Mouse (Mus musculus) neural tube, embryonic 15.5 days (tissue): ENCODE measurements around the gene Pth1r. TPM values are rescaled to one million over a fixed set of nuclear protein-coding genes. Genes with fewer than 3 reads are reported as not detected.
A peak's percentile ranks its signal among the peaks of the same experiment; 100 is the strongest.

ENCODE experiments used
- ATAC-seq: fragments of 200-750 bp; cut with Nextera tagmentation; 2 replicates; pipeline ENCODE4 v1.8.0; 2017; ENCODE audit warnings: mild to moderate bottlenecking, moderate TSS enrichment, moderate library complexity; ENCODE audit not compliant: low FRiP score
- H3K27ac ChIP-seq: fragments of 300-500 bp; sonication (generic); replicated peaks from 2 replicates; pipeline ENCODE4 v1.5.1; 2015; ENCODE audit warnings: mild to moderate bottlenecking, inconsistent platforms
- H3K27me3 ChIP-seq: fragments of 300-500 bp; sonication (generic); replicated peaks from 2 replicates; pipeline ENCODE4 v1.6.1; 2015; ENCODE audit warnings: inconsistent platforms
- H3K36me3 ChIP-seq: fragments of 300-500 bp; sonication (generic); 2 replicates; pipeline ENCODE4 v1.6.1; 2015; ENCODE audit warnings: inconsistent platforms
- H3K4me1 ChIP-seq: fragments of 300-500 bp; sonication (generic); 2 replicates; pipeline ENCODE4 v1.6.1; 2015; ENCODE audit warnings: inconsistent platforms
- H3K4me2 ChIP-seq: fragments of 300-500 bp; sonication (generic); 2 replicates; pipeline ENCODE4 v1.6.1; 2015; ENCODE audit warnings: inconsistent platforms, mild to moderate bottlenecking, moderate library complexity
- H3K4me3 ChIP-seq: fragments of 300-500 bp; sonication (generic); replicated peaks from 2 replicates; pipeline ENCODE4 v1.5.1; 2015; ENCODE audit warnings: mild to moderate bottlenecking, inconsistent platforms
- H3K9ac ChIP-seq: fragments of 300-500 bp; sonication (generic); replicated peaks from 2 replicates; pipeline ENCODE4 v1.6.1; 2015; ENCODE audit warnings: mild to moderate bottlenecking, inconsistent platforms
- H3K9me3 ChIP-seq: fragments of 300-500 bp; sonication (generic); replicated peaks from 2 replicates; pipeline ENCODE4 v1.6.1; 2016; ENCODE audit warnings: inconsistent platforms
- WGBS: fragments of 180-500 bp; shearing (Covaris S2); methylation state at CpG from one replicate; pipeline ENCODE4 v1.1.7; 2015; ENCODE audit warnings: mixed read lengths; 5-methylcytosine and 5-hydroxymethylcytosine counted together
- polyA plus RNA-seq: library from polyadenylated mRNA; unstranded; fragments of >200 nt; fragmentation: Nextera tagmentation; extraction: Ambion mirVana; gene quantifications from 2 replicates; pipeline ENCODE4 v1.2.1, GENCODE M21; 2015

Gene Pth1r
- polyA plus RNA-seq, 1 experiment from 2014 or later = 12.9 TPM

- no peak overlapping the region for H3K4me2 ChIP-seq
- no peaks in the 10 kb centered on the region for H3K36me3 ChIP-seq
- H3K4me1 ChIP-seq = peaks cover 35% of the 10 kb centered on the region
- no peak overlapping the region for H3K27ac ChIP-seq
- 82% methylated on average over 7 of the region's 7 CpGs for whole genome bisulfite sequencing
- H3K27me3 ChIP-seq = no peaks in the 10 kb centered on the region
- no peak overlapping the region for H3K9ac ChIP-seq
- no peak overlapping the region for H3K4me3 ChIP-seq
- no peaks in the 10 kb centered on the region for H3K9me3 ChIP-seq
- ATAC-seq = no peak
These were observed 66.0 kb downstream of the Pth1r start for GRCm38 (mm10) chr9:110680736-110681507.

- Histone ChIP-seq H3K36me3 (no peaks in the 10 kb centered on the region), H3K9me3 (no peaks in the 10 kb centered on the region), H3K9ac (no peak overlapping the region), H3K4me2 (no peak overlapping the region), H3K4me1 (peaks cover 21% of the 10 kb centered on the region), H3K27ac (no peak overlapping the region), H3K4me3 (no peak overlapping the region), H3K27me3 (no peaks in the 10 kb centered on the region)
- 63% methylated on average over 5 of the region's 5 CpGs for WGBS
- no peak for ATAC-seq
These were observed 68.1 kb downstream of the Pth1r start for GRCm38 (mm10) chr9:110678886-110679285.

DNA sequence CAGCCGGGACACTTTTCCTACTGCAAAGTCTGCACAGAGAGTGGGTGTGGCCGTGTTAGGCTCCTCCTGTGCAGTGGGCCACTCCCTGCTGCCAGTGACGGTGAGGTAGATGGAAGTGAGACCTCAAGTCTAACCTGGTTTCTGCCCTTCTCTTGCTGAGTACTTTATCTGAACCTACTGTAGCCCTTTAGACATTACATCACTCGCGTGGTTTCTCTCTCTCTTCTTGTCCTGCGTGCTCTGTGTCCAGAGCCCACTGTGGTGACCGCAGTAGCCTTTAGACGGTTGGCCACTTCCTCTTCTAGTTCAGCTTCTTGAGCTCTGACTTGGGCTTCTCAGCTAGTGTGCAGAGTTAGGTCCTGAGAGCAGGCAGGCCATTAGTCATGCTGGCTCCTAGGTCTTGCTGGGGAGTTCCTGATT is 70.4 kb downstream of the Pth1r start:
- 86% methylated on average over 8 of the region's 8 CpGs for WGBS
- Histone ChIP-seq H3K9me3 (no peaks in the 10 kb centered on the region), H3K27ac (no peak overlapping the region), H3K4me3 (no peak overlapping the region), H3K4me1 (peaks cover 18% of the 10 kb centered on the region), H3K4me2 (no peak overlapping the region), H3K9ac (no peak overlapping the region), H3K36me3 (no peaks in the 10 kb centered on the region), H3K27me3 (no peaks in the 10 kb centered on the region)
- no peak for ATAC-seq

DNA sequence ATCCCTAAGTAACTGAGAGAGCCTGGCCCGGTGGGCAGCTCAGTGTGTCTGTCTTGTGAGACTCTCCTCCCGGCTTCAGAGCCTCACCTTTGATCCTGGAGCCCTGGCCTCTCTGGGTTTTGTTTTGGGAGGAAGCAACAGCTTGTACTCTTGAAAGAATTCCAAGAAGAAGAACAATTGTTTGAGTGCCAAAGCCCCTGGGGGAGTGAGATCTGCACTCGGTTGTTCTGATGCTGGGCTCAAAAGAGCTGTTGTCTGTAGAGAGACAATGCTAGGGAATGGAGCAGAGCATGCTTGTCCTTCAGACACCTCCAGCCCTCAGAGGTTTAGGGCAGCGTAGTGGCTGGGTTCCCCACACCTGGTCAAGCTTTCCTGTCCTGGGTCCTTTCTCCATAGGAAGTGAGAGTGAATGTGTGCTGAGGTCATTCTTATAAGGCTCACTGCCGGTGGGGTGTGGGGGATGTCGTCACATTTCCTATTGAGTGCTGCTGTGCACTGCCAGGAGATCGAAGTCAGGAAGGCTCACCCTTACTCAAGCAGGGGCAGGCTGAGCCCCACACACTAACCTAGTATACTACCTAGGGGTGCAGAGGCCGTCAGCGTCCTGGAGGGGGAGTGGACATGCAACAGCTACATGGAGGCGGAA is 73.7 kb downstream of the Pth1r start:
- no peak for ATAC-seq
- Histone ChIP-seq H3K27ac (no peak overlapping the region), H3K4me3 (no peak overlapping the region), H3K9me3 (no peaks in the 10 kb centered on the region), H3K9ac (0 out of 2 replicates have a peak overlapping the region, but pooled peaks have one; percentile 5), H3K4me2 (no peak overlapping the region), H3K27me3 (no peaks in the 10 kb centered on the region), H3K4me1 (peaks cover 18% of the 10 kb centered on the region), H3K36me3 (no peaks in the 10 kb centered on the region)
- WGBS = 56% methylated on average over 10 of the region's 10 CpGs

GRCm38 (mm10) chr9:110672462-110673106 is 74.4 kb downstream of the Pth1r start:
- Histone ChIP-seq H3K9me3 (no peaks in the 10 kb centered on the region), H3K27ac (no peak overlapping the region), H3K9ac (0 out of 2 replicates have a peak overlapping the region, but pooled peaks have one; percentile 5), H3K36me3 (no peaks in the 10 kb centered on the region), H3K27me3 (no peaks in the 10 kb centered on the region), H3K4me2 (no peak overlapping the region), H3K4me3 (no peak overlapping the region), H3K4me1 (peaks cover 18% of the 10 kb centered on the region)
- 59% methylated on average over 7 of the region's 7 CpGs for WGBS
- no peak for ATAC-seq

Other genes with a start within 250 kb of the Pth1r start
- 29.9 and 32.4 TPM in 2 replicates for gene Setd2, start 214.5 kb downstream of the Pth1r start, polyA plus RNA-seq
- 24.9 and 26.0 TPM in 2 replicates for gene Nradd, start 122.7 kb downstream of the Pth1r start, polyA plus RNA-seq
- gene Nbeal2, start 93.0 kb downstream of the Pth1r start, polyA plus RNA-seq = 3.1 and 5.9 TPM in 2 replicates
- gene Ccdc12, start 90.6 kb downstream of the Pth1r start, polyA plus RNA-seq = 96.3 and 112 TPM in 2 replicates
- gene Myl3, start 5.3 kb downstream of the Pth1r start, polyA plus RNA-seq = 1.9 and 4.1 TPM in 2 replicates
- not detected in 2 replicates for gene Prss42, start 51.0 kb upstream of the Pth1r start, polyA plus RNA-seq
- gene Prss44, start 66.8 kb upstream of the Pth1r start, polyA plus RNA-seq = not detected in 2 replicates
- not detected in 2 replicates for gene Prss43, start 79.5 kb upstream of the Pth1r start, polyA plus RNA-seq
- not detected in 2 replicates for gene Prss45, start 87.4 kb upstream of the Pth1r start, polyA plus RNA-seq
- gene Prss46, start 97.4 kb upstream of the Pth1r start, polyA plus RNA-seq = not detected in 2 replicates
- gene Prss50, start 110.8 kb upstream of the Pth1r start, polyA plus RNA-seq = 0.59 and 0.75 TPM in 2 replicates
- gene Als2cl, start 132.7 kb upstream of the Pth1r start, polyA plus RNA-seq = 3.2 TPM in 2 replicates
- 5.9 and 7.2 TPM in 2 replicates for gene Tmie, start 133.0 kb upstream of the Pth1r start, polyA plus RNA-seq
- gene Fam240a, start 169.7 kb upstream of the Pth1r start, polyA plus RNA-seq = not detected in 2 replicates
- 0.28 and 0.45 TPM in 2 replicates for gene Tdgf1, start 199.0 kb upstream of the Pth1r start, polyA plus RNA-seq
- 0.78 and 1.5 TPM in 2 replicates for gene Lrrc2, start 204.4 kb upstream of the Pth1r start, polyA plus RNA-seq
- 0.10 TPM in 1 of 2 replicates, not detected in the other for gene Rtp3, start 243.4 kb upstream of the Pth1r start, polyA plus RNA-seq